Comparison of ENCODE assay signal across 14 mouse cellular contexts in the genomic region with DNA sequence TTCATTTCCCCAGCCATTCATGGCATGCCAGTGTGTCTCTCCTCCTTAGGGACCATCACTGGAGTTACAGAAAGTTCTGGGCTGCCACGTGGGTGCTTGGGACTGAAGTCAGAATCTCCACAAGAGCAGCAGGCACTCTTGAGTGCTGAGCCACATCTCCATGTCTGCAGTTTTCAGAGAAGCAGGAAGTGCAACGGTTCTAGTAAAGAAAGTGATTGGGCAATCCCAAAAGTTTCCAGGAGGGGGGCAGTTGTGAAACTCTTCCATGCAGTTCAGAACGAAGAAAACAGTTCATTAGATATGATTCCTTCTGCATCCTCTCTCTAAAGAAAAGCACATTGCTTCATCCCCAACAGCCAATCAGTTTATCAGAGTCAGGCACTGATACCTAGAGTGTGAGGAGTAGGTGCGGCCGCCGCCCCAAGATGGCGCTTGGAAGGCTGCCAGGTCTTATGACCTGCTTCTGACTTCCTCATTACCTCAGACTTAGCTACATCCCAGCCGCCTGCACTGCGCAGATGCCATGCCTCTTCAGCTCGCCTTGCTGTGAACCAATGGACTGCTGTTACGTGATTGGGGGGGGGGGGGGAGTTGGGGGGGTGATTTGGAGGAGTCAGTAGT. TPM values are rescaled to one million over a fixed set of nuclear protein-coding genes. Genes with fewer than 3 reads are reported as not detected.
DNase-seq lines count a peak whose midpoint lies in the region; ATAC-seq and TF ChIP-seq lines count a peak whose summit lies in the region.
"Had no signal": no experiment of that assay in that cellular context is flagged by ENCODE, and none has a peak within 500 bp of the region (broad histone marks: within the 10 kb centered on the region; RNA-seq: fewer than 3 reads in every experiment).

No protein-coding gene starts in this region.

- no peak for TF ChIP-seq CTCF in small intestine, adult 2 months (IDR thresholded peaks at IDR 0.05; ENCODE audit: extremely low read depth, insufficient read length, insufficient replicate concordance, low read depth, low read length)
- TF ChIP-seq CTCF in left cerebral cortex, adult 2 months (IDR thresholded peaks at IDR 0.05), result no peak

- no peak overlapping the region for H3K27ac ChIP-seq in lung, embryonic 16.5 days (ENCODE audit: low read length)
- H3K27ac ChIP-seq in small intestine, adult 2 months (ENCODE audit: insufficient read depth, low read depth, low read length), result peak overlapping the region; percentile 98
- H3K27ac ChIP-seq in left cerebral cortex, adult 2 months, result no peak overlapping the region
- H3K27ac ChIP-seq: forebrain, embryonic 13.5 days; heart, adult 2 months; limb, embryonic 12.5 days had no signal

- TF ChIP-seq POLR2A in small intestine, adult 2 months (IDR thresholded peaks at IDR 0.05; ENCODE audit: low read depth, low read length), result no peak

- H3K36me3 ChIP-seq in lung, embryonic 16.5 days (ENCODE audit: control insufficient read depth, insufficient read depth, low read length), result no peaks in the 10 kb centered on the region
- no peaks in the 10 kb centered on the region for H3K36me3 ChIP-seq in small intestine, adult 2 months (ENCODE audit: control insufficient read depth, insufficient read depth, low read length)
- H3K36me3 ChIP-seq: limb, embryonic 12.5 days had no signal

- H3K27me3 ChIP-seq in lung, embryonic 16.5 days (ENCODE audit: control insufficient read depth, insufficient read depth, low read depth, low read length), result no peaks in the 10 kb centered on the region
- H3K27me3 ChIP-seq in small intestine, adult 2 months (ENCODE audit: control insufficient read depth, insufficient read depth, low read length), result no peaks in the 10 kb centered on the region
- H3K27me3 ChIP-seq: CH12.LX; forebrain, embryonic 13.5 days; limb, embryonic 12.5 days had no signal

- no peak overlapping the region for H3K9ac ChIP-seq in lung, embryonic 16.5 days (ENCODE audit: low read length)
- H3K9ac ChIP-seq: forebrain, embryonic 13.5 days; limb, embryonic 12.5 days had no signal

- peak; percentile 38 for ATAC-seq in lung, embryonic 16.5 days (ENCODE audit: low read depth)
- ATAC-seq: forebrain, embryonic 13.5 days; midbrain, embryonic 16.5 days had no signal

- H3K4me1 ChIP-seq in lung, embryonic 16.5 days (replicated peaks; ENCODE audit: control insufficient read depth, insufficient read depth, low read length), result peaks cover 2% of the 10 kb centered on the region; the same call in 1 of the 2 replicates
- H3K4me1 ChIP-seq in small intestine, adult 2 months (ENCODE audit: control insufficient read depth, insufficient read depth, insufficient read length, low read length), result peaks cover 11% of the 10 kb centered on the region
- H3K4me1 ChIP-seq: forebrain, embryonic 13.5 days; limb, embryonic 12.5 days had no signal

- WGBS in lung, embryonic 16.5 days, result 68% methylated on average over 11 of the region's 11 CpGs
- 24% methylated on average over 11 of the region's 11 CpGs for WGBS in small intestine, adult 2 months

- H3K4me3 ChIP-seq in lung, embryonic 16.5 days (ENCODE audit: low read length), result no peak overlapping the region
- peak overlapping the region; percentile 30 for H3K4me3 ChIP-seq in small intestine, adult 2 months (ENCODE audit: low read depth, low read length)
- H3K4me3 ChIP-seq in left cerebral cortex, adult 2 months, result no peak overlapping the region
- H3K4me3 ChIP-seq: forebrain, embryonic 13.5 days; heart, adult 2 months; limb, embryonic 12.5 days had no signal

- DNase-seq in heart, adult 18-20 months, result peak; percentile 28 to 34
- no peak for DNase-seq in heart, adult 8-10 months (ENCODE audit: low spot score)
- DNase-seq in MN1 (ENCODE audit: low spot score), result peak; percentile 26
- DNase-seq in left cerebral cortex, adult 2 months (ENCODE audit: extremely low spot score in 1 of 2, low spot score in 2 of 2), result no peak
- no peak for DNase-seq in ovary, adult 18-20 months (ENCODE audit: low spot score)
- no peak for DNase-seq in right cerebral cortex, adult 18-20 months
- DNase-seq: right cerebral cortex, postnatal 4 days had no signal

- H3K4me2 ChIP-seq in lung, embryonic 16.5 days (ENCODE audit: low read depth, low read length), result no peak overlapping the region
- H3K4me2 ChIP-seq: forebrain, embryonic 13.5 days; limb, embryonic 12.5 days had no signal

- H3K9me3 ChIP-seq in lung, embryonic 16.5 days (ENCODE audit: control insufficient read depth, low read length), result no peaks in the 10 kb centered on the region
- H3K9me3 ChIP-seq: forebrain, embryonic 13.5 days; limb, embryonic 12.5 days had no signal

- intact Hi-C loops in left cerebral cortex, adult 2 months (cut with DNase I), result no loop called here

RNA-seq across cellular contexts. Expression of gene Acta2, which starts 14.8 kb away (rescaled TPM):
- total RNA-seq in heart, adult 18-20 months (2021), result 100 to 1,000 TPM in 1 of 2 experiments, 10 to 100 TPM in 1; 89.3 to 104 TPM
- total RNA-seq in heart, adult 8-10 months (2022), result 10 to 100 TPM; 56.1 to 79.3 (median 71.1) TPM
- polyA plus RNA-seq in lung, embryonic 16.5 days (2015; fragmentation: Nextera tagmentation; extraction: Ambion mirVana), result 653 and 737 TPM in 2 replicates
- 432 and 487 TPM in 2 replicates for polyA plus RNA-seq in small intestine, adult 2 months (2012; rRNA removed)
- total RNA-seq in left cerebral cortex, adult 2 months (2021), result 10 to 100 TPM; 11.2 to 16.5 TPM

RNA-seq across cellular contexts. Expression of gene Fas, which starts 20.2 kb away (rescaled TPM):
- total RNA-seq in heart, adult 18-20 months (2021), result 10 to 100 TPM; 13.9 to 18.8 TPM
- 10 to 100 TPM in 3 of 4 experiments, 1 to 10 TPM in 1; 8.6 to 14.3 (median 12.6) TPM for total RNA-seq in heart, adult 8-10 months (2022)
- polyA plus RNA-seq in lung, embryonic 16.5 days (2015; fragmentation: Nextera tagmentation; extraction: Ambion mirVana), result 14.2 and 18.1 TPM in 2 replicates
- polyA plus RNA-seq in small intestine, adult 2 months (2012; rRNA removed), result 1.1 and 2.3 TPM in 2 replicates
- total RNA-seq in left cerebral cortex, adult 2 months (2021), result 1 to 10 TPM in 1 of 2 experiments, under 1 TPM in 1; 0.84 to 2.3 TPM

Comparison
In these comparisons a context has a peak if more than half of its experiments do, and no peak if none do; other contexts are left out.
1. DNase-seq: peak in heart, adult 18-20 months (2 of 2) and MN1 (single experiment); none in heart, adult 8-10 months (single experiment), left cerebral cortex, adult 2 months (0 of 2), ovary, adult 18-20 months (single experiment) and right cerebral cortex, adult 18-20 months (single experiment).